ENCODE assay signal across 11 mouse cellular contexts in genomic region chr19:41734685-41735084, GRCm38 (mm10). TPM values are rescaled to one million over a fixed set of nuclear protein-coding genes. Genes with fewer than 3 reads are reported as not detected.
DNase-seq lines count a peak whose midpoint lies in the region; ATAC-seq and TF ChIP-seq lines count a peak whose summit lies in the region.
"Had no signal": no experiment of that assay in that cellular context is flagged by ENCODE, and none has a peak within 500 bp of the region (broad histone marks: within the 10 kb centered on the region; RNA-seq: fewer than 3 reads in every experiment).

No protein-coding gene starts in this region.

- no peak overlapping the region for H3K4me2 ChIP-seq in lung, embryonic 14.5 days
- peak overlapping the region; percentile 20; the same call in 1 of the 2 replicates for H3K4me2 ChIP-seq in forebrain, embryonic 14.5 days (ENCODE audit: low read length)
- no peak overlapping the region for H3K4me2 ChIP-seq in limb, embryonic 13.5 days (replicated peaks)
- no peak overlapping the region for H3K4me2 ChIP-seq in stomach, embryonic 15.5 days
- H3K4me2 ChIP-seq: heart, embryonic 13.5 days; liver, embryonic 15.5 days had no signal

- no peak overlapping the region for H3K9ac ChIP-seq in lung, embryonic 14.5 days
- H3K9ac ChIP-seq in forebrain, embryonic 14.5 days (ENCODE audit: low read length), result no peak overlapping the region
- no peak overlapping the region for H3K9ac ChIP-seq in limb, embryonic 13.5 days
- no peak overlapping the region for H3K9ac ChIP-seq in stomach, embryonic 15.5 days
- H3K9ac ChIP-seq: heart, embryonic 13.5 days; liver, embryonic 15.5 days had no signal

- H3K9me3 ChIP-seq in lung, embryonic 14.5 days (ENCODE audit: low read depth, low read length), result no peaks in the 10 kb centered on the region
- H3K9me3 ChIP-seq in forebrain, embryonic 14.5 days (replicated peaks; ENCODE audit: control insufficient read depth, low read length), result peaks cover 3% of the 10 kb centered on the region; the same call in 1 of the 2 replicates
- H3K9me3 ChIP-seq in limb, embryonic 13.5 days, result no peaks in the 10 kb centered on the region
- H3K9me3 ChIP-seq in stomach, embryonic 15.5 days, result no peaks in the 10 kb centered on the region
- H3K9me3 ChIP-seq: G1E; heart, embryonic 13.5 days; liver, embryonic 15.5 days had no signal

- no peak overlapping the region for H3K27ac ChIP-seq in lung, embryonic 14.5 days (ENCODE audit: low read depth)
- peak overlapping the region; percentile 39; the same call in 1 of the 2 replicates for H3K27ac ChIP-seq in forebrain, embryonic 14.5 days (ENCODE audit: low read depth, low read length)
- H3K27ac ChIP-seq in limb, embryonic 13.5 days, result no peak overlapping the region
- H3K27ac ChIP-seq in stomach, embryonic 15.5 days, result no peak overlapping the region
- H3K27ac ChIP-seq: heart, embryonic 13.5 days; liver, embryonic 15.5 days had no signal

- no peak for TF ChIP-seq CTCF in lung, embryonic 14.5 days (IDR thresholded peaks at IDR 0.05; ENCODE audit: low read depth)

- WGBS in lung, embryonic 14.5 days, result 10% methylated on average over 10 of the region's 10 CpGs
- WGBS in forebrain, embryonic 14.5 days, result 4% methylated on average over 10 of the region's 10 CpGs
- WGBS in limb, embryonic 13.5 days, result 6% methylated on average over 10 of the region's 10 CpGs
- WGBS in stomach, embryonic 15.5 days, result 12% methylated on average over 10 of the region's 10 CpGs

- H3K27me3 ChIP-seq in lung, embryonic 14.5 days (ENCODE audit: insufficient read depth, low read length), result peaks cover 33% of the 10 kb centered on the region
- H3K27me3 ChIP-seq in forebrain, embryonic 14.5 days (replicated peaks; ENCODE audit: control insufficient read depth, insufficient read depth, low read length), result no peaks in the 10 kb centered on the region
- H3K27me3 ChIP-seq in limb, embryonic 13.5 days, result peaks cover 67% of the 10 kb centered on the region
- peaks cover 22% of the 10 kb centered on the region for H3K27me3 ChIP-seq in stomach, embryonic 15.5 days (replicated peaks)

- peak; percentile 49; the same call in 1 of the 2 replicates for ATAC-seq in lung, embryonic 14.5 days (ENCODE audit: insufficient read depth)
- peak; percentile 51 for ATAC-seq in forebrain, embryonic 14.5 days
- peak; percentile 76 for ATAC-seq in limb, embryonic 13.5 days (ENCODE audit: low FRiP score, low read depth)
- peak; percentile 63; the same call in 1 of the 2 replicates for ATAC-seq in stomach, embryonic 15.5 days (ENCODE audit: insufficient read depth, low FRiP score, low read depth)

- no peaks in the 10 kb centered on the region for H3K36me3 ChIP-seq in lung, embryonic 14.5 days (ENCODE audit: insufficient read depth)
- no peaks in the 10 kb centered on the region for H3K36me3 ChIP-seq in forebrain, embryonic 14.5 days (ENCODE audit: control insufficient read depth, insufficient read depth, low read length)
- no peaks in the 10 kb centered on the region for H3K36me3 ChIP-seq in limb, embryonic 13.5 days
- H3K36me3 ChIP-seq in stomach, embryonic 15.5 days, result no peaks in the 10 kb centered on the region
- H3K36me3 ChIP-seq: G1E; heart, embryonic 13.5 days; liver, embryonic 15.5 days had no signal

- no peak overlapping the region for H3K4me3 ChIP-seq in lung, embryonic 14.5 days (ENCODE audit: low read depth, low read length)
- H3K4me3 ChIP-seq in forebrain, embryonic 14.5 days (ENCODE audit: low read depth, low read length), result no peak overlapping the region
- H3K4me3 ChIP-seq in limb, embryonic 13.5 days, result no peak overlapping the region
- H3K4me3 ChIP-seq in stomach, embryonic 15.5 days (replicated peaks), result no peak overlapping the region
- H3K4me3 ChIP-seq: heart, embryonic 13.5 days; liver, embryonic 15.5 days had no signal

- peaks cover 7% of the 10 kb centered on the region; the same call in 1 of the 2 replicates for H3K4me1 ChIP-seq in lung, embryonic 14.5 days (ENCODE audit: insufficient read depth)
- peaks cover 42% of the 10 kb centered on the region for H3K4me1 ChIP-seq in forebrain, embryonic 14.5 days (ENCODE audit: control insufficient read depth, insufficient read depth, low read length)
- H3K4me1 ChIP-seq in limb, embryonic 13.5 days, result peaks cover 27% of the 10 kb centered on the region
- no peaks in the 10 kb centered on the region; the same call in 1 of the 2 replicates for H3K4me1 ChIP-seq in stomach, embryonic 15.5 days

- peak; percentile 51 for DNase-seq in lung, embryonic 14.5 days
- no peak for DNase-seq in lung, postnatal 10 days
- peak; percentile 83 for DNase-seq in forebrain, embryonic 14.5 days (ENCODE audit: low spot score)
- no peak for DNase-seq in testis, postnatal 14 days (ENCODE audit: low spot score)
- no peak for DNase-seq in urinary bladder, postnatal 25 days (ENCODE audit: low spot score)
- DNase-seq in heart, adult 11 months, result no peak

RNA-seq across cellular contexts. Expression of gene Slit1, which starts 8.8 kb away (rescaled TPM):
- polyA plus RNA-seq in lung, embryonic 14.5 days (2014; fragmentation: Nextera tagmentation; extraction: Ambion mirVana), result 0.08 and 0.24 TPM in 2 replicates
- polyA plus RNA-seq in forebrain, embryonic 14.5 days (2014; fragmentation: Nextera tagmentation; extraction: Ambion mirVana), result 13.5 and 22.5 TPM in 2 replicates
- polyA plus RNA-seq in limb, embryonic 13.5 days (2015; fragmentation: Nextera tagmentation; extraction: Ambion mirVana), result 0.29 and 0.32 TPM in 2 replicates
- polyA plus RNA-seq in stomach, embryonic 15.5 days (2015; fragmentation: Nextera tagmentation; extraction: Ambion mirVana), result 1.1 and 1.5 TPM in 2 replicates

Comparison
In these comparisons a context has a peak if more than half of its experiments do, and no peak if none do; other contexts are left out.
1. DNase-seq: peak in lung, embryonic 14.5 days (single experiment) and forebrain, embryonic 14.5 days (single experiment); none in lung, postnatal 10 days (single experiment), testis, postnatal 14 days (single experiment), urinary bladder, postnatal 25 days (single experiment) and heart, adult 11 months (single experiment).
2. Peak in every context shown above with its lines, with median percentiles within 50 percentile points of each other: ATAC-seq.